Mouse (Mus musculus): Measurements from ENCODE around the gene H2al1i.
"Not testable (repeated sequence)": the region's sequence is repeated elsewhere in the genome, so short reads cannot be mapped to it uniquely, and the experiment has no call there.

H2al1i gene

DNA sequence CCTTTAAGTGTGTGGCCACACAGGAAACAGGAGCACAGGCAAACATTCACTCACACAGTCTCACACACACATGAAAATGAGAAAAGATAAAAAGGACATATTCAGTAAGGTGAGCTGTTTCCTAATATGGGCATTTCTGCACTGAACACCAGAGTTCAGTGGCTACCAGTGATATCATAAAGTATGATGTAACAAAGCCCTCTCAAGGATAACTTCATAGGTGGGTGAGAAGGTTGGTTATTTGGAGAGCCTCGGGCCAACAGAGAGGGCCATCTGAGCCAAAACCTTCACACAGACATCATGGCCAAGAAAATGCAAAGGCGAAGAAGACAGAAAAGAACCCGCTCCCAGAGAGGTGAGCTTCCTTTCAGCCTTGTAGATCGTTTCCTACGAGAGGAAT lies at the start of gene H2al1i:
Gene H2al1i (plus strand): TSS at position 301 of the 400 bp plus-strand sequence.
- DNase-seq (ENCODE audit: low spot score), result not testable (repeated sequence)

GRCm38 (mm10) chrX:11277083-11277482 lies 47.4 kb upstream of the H2al1i start:
- DNase-seq (ENCODE audit: low spot score), result no peak

GRCm38 (mm10) chrX:11280741-11281140 lies 43.7 kb upstream of the H2al1i start:
- no peak for DNase-seq (ENCODE audit: low spot score)

- no peak for DNase-seq (ENCODE audit: low spot score)
Observed at GRCm38 (mm10) chrX:11288306-11288882, 36.1 kb upstream of the H2al1i start.

DNA sequence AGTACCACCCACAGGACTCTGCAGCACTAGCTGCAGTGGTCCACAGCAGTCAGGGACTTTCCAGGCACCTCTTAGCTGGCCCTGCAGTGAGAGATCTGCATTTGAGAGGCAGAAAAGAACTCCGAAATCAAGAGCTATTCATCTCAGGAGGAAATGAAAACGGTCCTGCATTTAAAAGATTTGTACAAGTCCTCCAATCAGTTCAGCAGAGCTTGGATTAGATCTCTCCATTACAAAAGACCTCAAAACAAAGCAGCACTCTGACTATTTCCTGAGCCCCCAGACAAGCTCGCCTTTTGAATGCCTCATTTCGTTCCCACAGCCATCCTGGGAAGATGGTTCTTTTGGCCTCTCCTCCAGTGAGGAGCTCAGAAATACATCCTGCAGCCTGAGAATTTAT lies 35.2 kb upstream of the H2al1i start:
- DNase-seq (ENCODE audit: low spot score), result no peak

- not testable (repeated sequence) for DNase-seq (ENCODE audit: low spot score)
Observed at GRCm38 (mm10) chrX:11298957-11299356, 25.5 kb upstream of the H2al1i start, which contains the start of gene H2al1a. Gene H2al1a, plus strand, starts transcription at chrX:11299257.

DNA sequence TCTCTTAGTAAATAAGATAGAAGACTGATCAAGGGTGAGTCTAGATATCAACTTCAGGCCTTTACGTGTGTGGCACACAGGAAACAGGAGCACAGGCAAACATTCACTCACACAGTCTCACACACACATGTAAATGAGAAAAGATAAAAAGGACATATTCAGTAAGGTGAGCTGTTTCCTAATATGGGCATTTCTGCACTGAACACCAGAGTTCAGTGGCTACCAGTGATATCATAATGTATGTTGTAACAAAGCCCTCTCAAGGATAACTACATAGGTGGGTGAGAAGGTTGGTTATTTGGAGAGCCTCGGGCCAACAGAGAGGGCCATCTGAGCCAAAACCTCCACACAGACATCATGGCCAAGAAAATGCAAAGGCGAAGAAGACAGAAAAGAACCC lies 22.3 kb upstream of the H2al1i start, which contains the start of gene H2al1b:
Gene H2al1b (plus strand): TSS at position 301 of the 400 bp plus-strand sequence.
- DNase-seq (ENCODE audit: low spot score), result not testable (repeated sequence)

GRCm38 (mm10) chrX:11305355-11305754 lies 19.1 kb upstream of the H2al1i start, which contains the start of gene H2al1c:
Gene H2al1c, plus strand, starts transcription at chrX:11305655.
- not testable (repeated sequence) for DNase-seq (ENCODE audit: low spot score)

GRCm38 (mm10) chrX:11308524-11308923 lies 15.9 kb upstream of the H2al1i start, which contains the start of gene H2al1d:
Gene H2al1d, plus strand, starts transcription at chrX:11308824.
- DNase-seq (ENCODE audit: low spot score), result not testable (repeated sequence)

DNA sequence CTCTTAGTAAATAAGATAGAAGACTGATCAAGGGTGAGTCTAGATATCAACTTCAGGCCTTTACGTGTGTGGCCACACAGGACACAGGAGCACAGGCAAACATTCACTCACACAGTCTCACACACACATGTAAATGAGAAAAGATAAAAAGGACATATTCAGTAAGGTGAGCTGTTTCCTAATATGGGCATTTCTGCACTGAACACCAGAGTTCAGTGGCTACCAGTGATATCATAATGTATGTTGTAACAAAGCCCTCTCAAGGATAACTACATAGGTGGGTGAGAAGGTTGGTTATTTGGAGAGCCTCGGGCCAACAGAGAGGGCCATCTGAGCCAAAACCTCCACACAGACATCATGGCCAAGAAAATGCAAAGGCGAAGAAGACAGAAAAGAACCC lies 12.8 kb upstream of the H2al1i start, which contains the start of gene H2al1e:
Gene H2al1e (plus strand): TSS at position 301 of the 400 bp plus-strand sequence.
- DNase-seq (ENCODE audit: low spot score), result not testable (repeated sequence)

DNA sequence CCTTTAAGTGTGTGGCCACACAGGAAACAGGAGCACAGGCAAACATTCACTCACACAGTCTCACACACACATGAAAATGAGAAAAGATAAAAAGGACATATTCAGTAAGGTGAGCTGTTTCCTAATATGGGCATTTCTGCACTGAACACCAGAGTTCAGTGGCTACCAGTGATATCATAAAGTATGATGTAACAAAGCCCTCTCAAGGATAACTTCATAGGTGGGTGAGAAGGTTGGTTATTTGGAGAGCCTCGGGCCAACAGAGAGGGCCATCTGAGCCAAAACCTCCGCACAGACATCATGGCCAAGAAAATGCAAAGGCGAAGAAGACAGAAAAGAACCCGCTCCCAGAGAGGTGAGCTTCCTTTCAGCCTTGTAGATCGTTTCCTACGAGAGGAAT lies 9.6 kb upstream of the H2al1i start, which contains the start of gene H2al1f:
Gene H2al1f (plus strand): TSS at position 301 of the 400 bp plus-strand sequence.
- not testable (repeated sequence) for DNase-seq (ENCODE audit: low spot score)

- not testable (repeated sequence) for DNase-seq (ENCODE audit: low spot score)
Observed at GRCm38 (mm10) chrX:11317956-11318355, 6.5 kb upstream of the H2al1i start, which contains the start of gene H2al1g. Gene H2al1g, plus strand, starts transcription at chrX:11318256.

DNA sequence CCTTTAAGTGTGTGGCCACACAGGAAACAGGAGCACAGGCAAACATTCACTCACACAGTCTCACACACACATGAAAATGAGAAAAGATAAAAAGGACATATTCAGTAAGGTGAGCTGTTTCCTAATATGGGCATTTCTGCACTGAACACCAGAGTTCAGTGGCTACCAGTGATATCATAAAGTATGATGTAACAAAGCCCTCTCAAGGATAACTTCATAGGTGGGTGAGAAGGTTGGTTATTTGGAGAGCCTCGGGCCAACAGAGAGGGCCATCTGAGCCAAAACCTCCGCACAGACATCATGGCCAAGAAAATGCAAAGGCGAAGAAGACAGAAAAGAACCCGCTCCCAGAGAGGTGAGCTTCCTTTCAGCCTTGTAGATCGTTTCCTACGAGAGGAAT lies 3.3 kb upstream of the H2al1i start, which contains the start of gene H2al1h:
Gene H2al1h (plus strand): TSS at position 301 of the 400 bp plus-strand sequence.
- DNase-seq (ENCODE audit: low spot score), result not testable (repeated sequence)

DNA sequence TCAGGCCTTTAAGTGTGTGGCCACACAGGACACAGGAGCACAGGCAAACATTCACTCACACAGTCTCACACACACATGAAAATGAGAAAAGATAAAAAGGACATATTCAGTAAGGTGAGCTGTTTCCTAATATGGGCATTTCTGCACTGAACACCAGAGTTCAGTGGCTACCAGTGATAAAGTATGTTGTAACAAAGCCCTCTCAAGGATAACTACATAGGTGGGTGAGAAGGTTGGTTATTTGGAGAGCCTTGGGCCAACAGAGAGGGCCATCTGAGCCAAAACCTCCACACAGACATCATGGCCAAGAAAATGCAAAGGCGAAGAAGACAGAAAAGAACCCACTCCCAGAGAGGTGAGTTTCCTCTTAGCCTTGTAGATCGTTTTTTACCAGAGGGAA lies 3.1 kb downstream of the H2al1i start, which contains the start of gene H2al1j:
Gene H2al1j (plus strand): TSS at position 301 of the 400 bp plus-strand sequence.
- DNase-seq (ENCODE audit: low spot score), result not testable (repeated sequence)

DNA sequence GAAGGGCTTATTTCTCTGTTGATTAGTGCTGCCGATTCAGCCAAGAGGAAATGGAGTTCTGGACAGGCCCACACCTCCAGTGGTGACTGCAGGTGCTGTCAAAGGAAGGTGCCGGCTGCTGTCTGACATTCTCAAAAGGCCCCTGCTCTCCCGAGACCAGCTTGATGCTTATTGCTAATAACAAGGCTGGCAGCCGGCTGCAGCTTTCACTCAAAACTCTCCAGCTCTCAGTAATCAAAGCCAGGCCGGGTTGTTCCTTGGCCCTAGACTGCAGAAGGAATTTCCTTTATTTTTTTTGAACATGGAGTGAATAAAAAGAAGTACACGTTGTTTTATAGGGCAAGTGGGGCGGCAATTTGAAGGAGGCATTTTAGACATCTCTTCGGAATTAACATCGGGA lies 21.3 kb downstream of the H2al1i start:
- no peak for DNase-seq (ENCODE audit: low spot score)

GRCm38 (mm10) chrX:11346756-11347155 lies 22.3 kb downstream of the H2al1i start:
- DNase-seq (ENCODE audit: low spot score), result no peak

- DNase-seq (ENCODE audit: low spot score), result no peak
Observed at GRCm38 (mm10) chrX:11360823-11361222, 36.4 kb downstream of the H2al1i start.

GRCm38 (mm10) chrX:11361261-11361660 lies 36.8 kb downstream of the H2al1i start:
- DNase-seq (ENCODE audit: low spot score), result no peak

DNA sequence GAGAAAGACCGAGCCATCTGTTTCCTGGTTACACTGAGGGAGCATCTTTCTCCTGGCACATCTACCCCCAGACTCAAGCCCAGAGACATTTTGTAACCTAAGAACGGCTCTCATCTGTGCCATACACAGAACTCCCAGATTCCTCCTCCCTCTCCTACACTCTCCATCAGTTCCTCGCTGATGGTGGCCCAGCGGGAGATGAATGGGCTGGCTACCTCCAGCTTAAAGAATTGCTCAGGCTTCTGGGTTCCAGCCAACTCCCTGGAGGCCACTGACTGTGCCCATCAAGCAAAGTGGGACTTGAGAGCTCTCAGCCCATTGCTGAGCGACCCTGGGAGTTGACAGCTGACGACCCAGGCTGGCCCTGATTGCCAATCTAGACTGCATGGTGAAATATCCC lies 39.4 kb downstream of the H2al1i start:
- DNase-seq (ENCODE audit: low spot score), result no peak

DNA sequence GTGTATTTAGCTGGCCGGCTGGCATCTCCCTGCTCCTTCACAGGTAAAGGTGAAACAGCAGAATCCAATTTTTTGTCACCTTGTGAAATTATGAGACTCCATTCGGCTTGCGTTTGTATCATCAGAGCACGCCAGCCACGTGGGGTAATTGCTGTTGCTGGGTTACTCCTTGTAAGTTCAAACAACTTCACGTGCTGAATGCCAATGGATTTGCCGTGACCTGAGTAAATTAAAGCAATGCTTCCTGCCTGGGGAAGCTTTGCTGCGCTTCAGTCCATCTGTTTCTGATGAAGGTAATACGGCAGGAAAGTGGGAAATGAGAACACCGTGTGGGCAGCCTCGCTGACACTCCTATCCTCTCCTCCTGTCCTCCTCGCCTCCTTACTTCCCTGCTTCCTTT lies 40.7 kb downstream of the H2al1i start:
- no peak for DNase-seq (ENCODE audit: low spot score)

All from T-cell, adult 2 months (primary cell).